Mouse (Mus musculus) intestine, embryonic 14.5 days (tissue): ENCODE measurements around the gene Dap3. TPM values are rescaled to one million over a fixed set of nuclear protein-coding genes. Genes with fewer than 3 reads are reported as not detected.
"Not testable (repeated sequence)": the region's sequence is repeated elsewhere in the genome, so short reads cannot be mapped to it uniquely, and the experiment has no call there.

Experiments used
- ATAC-seq: fragments of 200-750 bp; cut with Nextera tagmentation; replicated peaks from 2 replicates; pipeline ENCODE4 v1.8.0; 2017; ENCODE audit warnings: low read depth, moderate number of reproducible peaks, moderate TSS enrichment, moderate library complexity; ENCODE audit not compliant: low FRiP score, low TSS enrichment
- DNase-seq: peaks from one replicate; pipeline ENCODE4 v3.0.0-alpha.2; 2018; ENCODE audit warnings: low spot score
- H3K27ac ChIP-seq: fragments of 300-500 bp; sonication (generic); 2 replicates; pipeline ENCODE4 v1.5.1; 2014; ENCODE audit warnings: low read depth, mild to moderate bottlenecking, control low read depth
- H3K27me3 ChIP-seq: fragments of 300-500 bp; sonication (generic); replicated peaks from 2 replicates; pipeline ENCODE4 v1.6.1; 2014; ENCODE audit warnings: low read length, control low read depth; ENCODE audit not compliant: control insufficient read depth, insufficient read depth
- H3K36me3 ChIP-seq: fragments of 300-500 bp; sonication (generic); 2 replicates; pipeline ENCODE4 v1.6.1; 2014; ENCODE audit warnings: low read length, control low read depth; ENCODE audit not compliant: control insufficient read depth, insufficient read depth
- H3K4me1 ChIP-seq: fragments of 300-500 bp; sonication (generic); replicated peaks from 2 replicates; pipeline ENCODE4 v1.6.1; 2014; ENCODE audit warnings: low read length, control low read depth, mixed read lengths; ENCODE audit not compliant: control insufficient read depth, insufficient read depth
- H3K4me2 ChIP-seq: fragments of 300-500 bp; sonication (generic); 2 replicates; pipeline ENCODE4 v1.6.1; 2014; ENCODE audit warnings: low read length
- H3K4me3 ChIP-seq: fragments of 300-500 bp; sonication (generic); 2 replicates; pipeline ENCODE4 v1.5.1; 2014; ENCODE audit warnings: low read depth, low read length, control low read depth, mixed read lengths
- H3K9ac ChIP-seq: fragments of 300-500 bp; sonication (generic); 2 replicates; pipeline ENCODE4 v1.6.1; 2014; ENCODE audit warnings: mild to moderate bottlenecking, low read length
- H3K9me3 ChIP-seq: fragments of 300-500 bp; sonication (generic); 2 replicates; pipeline ENCODE4 v1.6.1; 2016; ENCODE audit warnings: low read length, control low read depth; ENCODE audit not compliant: control insufficient read depth
- WGBS: fragments of 180-500 bp; shearing (Covaris S2); extraction: QIAGEN DNeasy Blood & Tissue Kit; methylation state at CpG from one replicate; pipeline ENCODE4 v1.1.7; 2014; 5-methylcytosine and 5-hydroxymethylcytosine counted together
- polyA plus RNA-seq: library from polyadenylated mRNA; unstranded; fragments of >200 nt; fragmentation: Nextera tagmentation; extraction: Ambion mirVana; gene quantifications from 2 replicates; pipeline ENCODE4 v1.2.1, GENCODE M21; 2014

Dap3 gene
- polyA plus RNA-seq, result 150 and 155 TPM in 2 replicates

- peaks cover 22% of the 10 kb centered on the region for H3K4me1 ChIP-seq
- peak within 1 kb of the TSS; percentile 96 for H3K4me3 ChIP-seq
- 1% methylated on average over 35 of the region's 64 CpGs for WGBS
- peak; percentile 79 for ATAC-seq
- DNase-seq, result peak; percentile 94
- peak within 1 kb of the TSS; percentile 80 for H3K4me2 ChIP-seq
- H3K9ac ChIP-seq, result peak within 1 kb of the TSS; percentile 95
- H3K36me3 ChIP-seq, result no peaks in the 10 kb centered on the region
- H3K27me3 ChIP-seq, result no peaks in the 10 kb centered on the region
- H3K9me3 ChIP-seq, result no peaks in the 10 kb centered on the region
- H3K27ac ChIP-seq, result peak within 1 kb of the TSS; percentile 100
Measured at GRCm38 (mm10) chr3:88950576-88951326, at the start of gene Dap3, which contains the start of gene Ash1l. Gene Dap3 (minus strand): TSS chr3:88951181. Gene Ash1l (plus strand): TSS chr3:88950622.

GRCm38 (mm10) chr3:88992793-88993192 is 41.8 kb upstream of the Dap3 start:
- no peak overlapping the region for H3K4me2 ChIP-seq
- no peaks in the 10 kb centered on the region for H3K9me3 ChIP-seq
- 85% methylated on average over 2 of the region's 2 CpGs for WGBS
- ATAC-seq (no peak), DNase-seq (no peak)
- no peaks in the 10 kb centered on the region for H3K27me3 ChIP-seq
- H3K4me3 ChIP-seq, result no peak overlapping the region
- H3K4me1 ChIP-seq, result no peaks in the 10 kb centered on the region
- no peak overlapping the region for H3K9ac ChIP-seq
- H3K27ac ChIP-seq, result no peak overlapping the region
- H3K36me3 ChIP-seq, result peaks cover 24% of the 10 kb centered on the region; the same call in 1 of the 2 replicates

- H3K4me1 ChIP-seq, result no peaks in the 10 kb centered on the region
- no peak overlapping the region for H3K4me3 ChIP-seq
- WGBS, result 57% methylated on average over 4 of the region's 4 CpGs
- H3K36me3 ChIP-seq, result peaks cover 68% of the 10 kb centered on the region
- H3K4me2 ChIP-seq, result no peak overlapping the region
- no peaks in the 10 kb centered on the region for H3K9me3 ChIP-seq
- no peak for DNase-seq
- ATAC-seq, result no peak
- no peaks in the 10 kb centered on the region for H3K27me3 ChIP-seq
- H3K9ac ChIP-seq, result no peak overlapping the region
- H3K27ac ChIP-seq, result no peak overlapping the region
Measured at GRCm38 (mm10) chr3:88983921-88984381, 33.0 kb upstream of the Dap3 start.

- DNase-seq (no peak), ATAC-seq (no peak)
- H3K4me1 ChIP-seq, result no peaks in the 10 kb centered on the region
- no peaks in the 10 kb centered on the region for H3K9me3 ChIP-seq
- H3K4me3 ChIP-seq, result no peak overlapping the region
- H3K36me3 ChIP-seq, result peaks cover 57% of the 10 kb centered on the region
- WGBS, result 93% methylated on average over 8 of the region's 8 CpGs
- no peaks in the 10 kb centered on the region for H3K27me3 ChIP-seq
- H3K27ac ChIP-seq, result no peak overlapping the region
- no peak overlapping the region for H3K4me2 ChIP-seq
- H3K9ac ChIP-seq, result no peak overlapping the region
Measured at GRCm38 (mm10) chr3:88981206-88982010, 30.4 kb upstream of the Dap3 start.

GRCm38 (mm10) chr3:88975012-88975411 is 24.0 kb upstream of the Dap3 start:
- H3K9ac ChIP-seq, result no peak overlapping the region
- WGBS, result 90% methylated on average over 2 of the region's 2 CpGs
- H3K27ac ChIP-seq, result no peak overlapping the region
- H3K4me3 ChIP-seq, result no peak overlapping the region
- no peak for DNase-seq
- H3K4me1 ChIP-seq, result no peaks in the 10 kb centered on the region
- no peaks in the 10 kb centered on the region; the same call in 1 of the 2 replicates for H3K36me3 ChIP-seq
- no peak for ATAC-seq
- no peaks in the 10 kb centered on the region for H3K9me3 ChIP-seq
- H3K27me3 ChIP-seq, result no peaks in the 10 kb centered on the region
- no peak overlapping the region for H3K4me2 ChIP-seq

- H3K4me3 ChIP-seq, result not testable (repeated sequence)
Measured at GRCm38 (mm10) chr3:88963211-88963610, 12.2 kb upstream of the Dap3 start.

GRCm38 (mm10) chr3:88953736-88954135 is 2.8 kb upstream of the Dap3 start:
- Histone ChIP-seq H3K4me2 (no peak overlapping the region), H3K9me3 (no peaks in the 10 kb centered on the region), H3K9ac (no peak overlapping the region), H3K4me3 (no peak overlapping the region), H3K27me3 (no peaks in the 10 kb centered on the region), H3K27ac (no peak overlapping the region), H3K36me3 (no peaks in the 10 kb centered on the region), H3K4me1 (peaks cover 14% of the 10 kb centered on the region)
- DNase-seq, result no peak
- ATAC-seq, result no peak

More at GRCm38 (mm10) chr3:88963211-88963610, 12.2 kb upstream of the Dap3 start:
- not testable (repeated sequence) for H3K9ac ChIP-seq, DNase-seq, H3K9me3 ChIP-seq, H3K27me3 ChIP-seq, H3K4me1 ChIP-seq, H3K4me2 ChIP-seq, ATAC-seq, H3K27ac ChIP-seq
- peaks cover 18% of the 10 kb centered on the region for H3K36me3 ChIP-seq

- Histone ChIP-seq H3K4me1 (peaks cover 19% of the 10 kb centered on the region), H3K36me3 (no peaks in the 10 kb centered on the region), H3K4me2 (no peak overlapping the region), H3K27me3 (no peaks in the 10 kb centered on the region), H3K9ac (no peak overlapping the region), H3K4me3 (no peak overlapping the region), H3K27ac (no peak overlapping the region), H3K9me3 (no peaks in the 10 kb centered on the region)
- no peak for ATAC-seq
- WGBS, result 83% methylated on average over 4 of the region's 4 CpGs
- no peak for DNase-seq
Measured at GRCm38 (mm10) chr3:88953246-88953645, 2.3 kb upstream of the Dap3 start.
